Mouse (Mus musculus) neutrophil, adult 5-6 weeks (primary cell): ENCODE results near the gene Kif26b. TPM values are rescaled to one million over a fixed set of nuclear protein-coding genes. Genes with fewer than 3 reads are reported as not detected.

Experiments used
- ATAC-seq: fragments of 151-379, 151-347 bp; 2 replicates; pipeline ENCODE4 v1.8.0; 2017; ENCODE audit warnings: mild to moderate bottlenecking, moderate TSS enrichment; ENCODE audit not compliant: insufficient number of reproducible peaks, poor library complexity, low FRiP score, severe bottlenecking; ENCODE audit errors: extremely low read depth
- total RNA-seq: library from RNA; stranded (forward); fragments of 200-1000 nt; gene quantifications from 2 replicates; pipeline ENCODE4 v1.2.3, GENCODE M21; 2017

Gene Kif26b
- total RNA-seq, 1 experiment from 2014 or later, result 0.23 TPM

- no peak for ATAC-seq
Measured at GRCm38 (mm10) chr1:178639951-178640350, 111.0 kb downstream of the Kif26b start.

- ATAC-seq, result no peak
Measured at GRCm38 (mm10) chr1:178640719-178641455, 112.0 kb downstream of the Kif26b start.

- ATAC-seq, result no peak
Measured at GRCm38 (mm10) chr1:178641788-178642187, 112.9 kb downstream of the Kif26b start.

DNA sequence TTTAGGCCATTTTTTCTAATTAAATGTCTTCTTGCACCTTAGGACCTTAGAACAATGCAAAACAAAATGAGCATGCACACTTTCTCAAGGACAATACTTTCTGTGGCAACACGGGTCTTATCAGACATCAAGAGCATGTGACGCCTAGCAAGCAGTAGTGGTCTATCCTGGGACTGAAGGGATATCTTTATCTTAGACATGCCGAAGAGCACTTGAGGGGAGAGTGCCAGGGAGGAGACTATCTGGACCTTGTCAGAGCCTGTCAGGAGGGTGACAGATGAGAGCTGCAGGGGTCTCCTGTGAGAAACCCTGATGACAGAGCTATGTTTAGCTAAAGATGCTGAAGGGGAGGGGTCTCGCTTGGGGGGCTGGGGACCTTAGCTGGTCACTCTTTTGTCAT lies 116.0 kb downstream of the Kif26b start:
- no peak for ATAC-seq

DNA sequence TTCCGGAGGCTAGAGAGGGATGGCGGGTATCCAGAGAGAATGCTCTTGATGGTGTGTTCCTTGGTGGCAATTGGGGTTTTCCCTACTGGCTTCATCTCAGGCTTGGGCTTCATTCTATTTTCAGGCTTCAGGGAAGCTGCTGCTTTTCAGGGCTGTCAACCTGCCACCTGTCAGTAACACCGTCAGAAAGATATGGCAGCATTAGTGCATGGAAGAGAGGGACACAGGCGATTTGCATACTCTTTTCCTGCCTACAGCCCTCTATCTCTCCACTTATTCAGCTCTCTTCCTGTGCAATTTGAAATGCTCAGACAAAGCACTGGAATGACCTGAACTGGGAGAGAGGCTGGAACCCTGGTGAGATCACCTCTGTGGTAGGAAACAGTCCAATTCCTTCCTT lies 117.7 kb downstream of the Kif26b start:
- ATAC-seq, result no peak

- ATAC-seq, result no peak
Measured at GRCm38 (mm10) chr1:178655525-178655924, 126.6 kb downstream of the Kif26b start.

GRCm38 (mm10) chr1:178661035-178661434 lies 132.1 kb downstream of the Kif26b start:
- no peak for ATAC-seq

DNA sequence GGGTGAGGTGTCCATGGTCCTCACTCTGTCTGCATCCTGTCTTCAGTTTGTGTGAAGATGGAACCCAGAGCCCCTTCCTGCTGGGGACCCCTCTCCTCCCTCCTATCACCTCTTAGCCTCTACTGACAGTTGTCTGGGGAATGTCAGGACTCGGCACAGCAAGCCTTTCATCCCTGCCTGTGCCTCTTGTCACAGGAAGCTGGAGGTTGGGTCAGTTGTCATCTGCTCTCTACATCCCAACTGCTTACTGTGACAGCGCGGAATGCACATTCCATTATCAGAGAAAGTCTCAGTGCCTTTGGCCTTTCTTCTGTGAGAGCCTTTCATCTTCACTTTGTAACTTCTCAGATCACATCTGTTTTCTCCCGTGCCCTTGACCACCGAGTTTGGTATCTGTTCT lies 132.6 kb downstream of the Kif26b start:
- ATAC-seq, result no peak

DNA sequence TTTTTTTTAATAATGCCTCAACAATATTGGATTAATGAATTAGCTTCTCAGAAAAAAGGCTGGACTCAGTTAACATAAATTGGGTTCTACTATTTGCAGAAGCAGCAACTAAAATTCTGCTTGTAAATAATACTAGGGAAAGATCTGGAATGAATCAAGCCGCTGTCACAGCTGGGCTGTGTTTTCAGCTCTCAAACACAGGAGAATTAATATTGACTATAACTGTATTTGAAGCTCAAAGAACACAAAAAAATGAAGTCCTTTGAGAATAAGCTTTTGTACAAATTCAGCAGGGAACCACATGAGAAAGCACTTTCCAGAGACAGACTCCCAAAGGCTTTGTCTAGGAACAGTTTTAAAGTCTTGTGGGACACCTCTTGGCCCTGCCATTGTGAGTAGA lies 134.6 kb downstream of the Kif26b start:
- ATAC-seq, result no peak

- no peak for ATAC-seq
Measured at GRCm38 (mm10) chr1:178664271-178664969, 135.5 kb downstream of the Kif26b start.

GRCm38 (mm10) chr1:178666524-178666923 lies 137.6 kb downstream of the Kif26b start:
- no peak for ATAC-seq

GRCm38 (mm10) chr1:178667808-178668207 lies 138.9 kb downstream of the Kif26b start:
- no peak for ATAC-seq

- ATAC-seq, result no peak
Measured at GRCm38 (mm10) chr1:178668907-178669306, 140.0 kb downstream of the Kif26b start.

DNA sequence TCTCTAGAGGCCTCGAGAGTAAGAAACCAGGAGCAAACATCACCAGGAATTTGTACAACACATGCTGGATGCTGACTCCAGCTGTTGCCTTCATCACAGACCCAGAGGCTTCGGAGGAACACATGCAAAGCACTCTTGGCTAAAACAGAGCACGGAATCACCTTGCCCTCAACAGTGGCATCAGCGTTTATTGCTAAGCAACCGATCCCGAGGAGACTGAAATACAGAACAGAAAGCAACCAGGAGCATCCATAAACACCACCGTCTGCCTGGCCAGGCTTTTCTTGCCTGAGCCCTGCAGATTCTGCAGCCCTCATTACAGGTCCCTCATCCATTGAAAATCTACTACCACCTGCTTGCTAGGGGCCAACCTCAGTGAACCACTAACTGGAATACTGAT lies 144.1 kb downstream of the Kif26b start:
- no peak for ATAC-seq

DNA sequence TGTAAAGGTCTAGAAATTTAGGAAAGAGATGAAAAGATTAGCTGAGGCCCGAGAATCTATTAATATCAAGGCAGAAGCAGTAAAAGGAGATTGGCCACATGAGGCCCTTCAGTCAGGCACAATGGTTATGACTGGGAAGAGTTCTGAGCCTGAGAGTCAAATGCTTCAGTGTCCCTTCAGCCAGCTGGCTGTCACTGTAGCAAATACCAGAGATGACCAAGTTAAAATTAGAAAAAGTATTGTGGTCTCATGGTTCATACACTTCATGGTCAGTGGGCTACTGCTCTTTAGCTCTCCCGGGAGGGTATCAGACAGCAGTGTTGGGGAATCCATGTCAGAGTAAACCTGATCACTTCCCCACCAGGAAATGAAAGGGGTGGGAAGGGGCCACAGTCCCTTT lies 144.6 kb downstream of the Kif26b start:
- ATAC-seq, result no peak

GRCm38 (mm10) chr1:178675542-178676252 lies 146.8 kb downstream of the Kif26b start:
- ATAC-seq, result no peak

GRCm38 (mm10) chr1:178677160-178677559 lies 148.2 kb downstream of the Kif26b start:
- no peak for ATAC-seq

GRCm38 (mm10) chr1:178677630-178678221 lies 148.8 kb downstream of the Kif26b start:
- no peak for ATAC-seq

- ATAC-seq, result no peak
Measured at GRCm38 (mm10) chr1:178683631-178684030, 154.7 kb downstream of the Kif26b start.
